Comparison of ENCODE assay signal across 8 mouse cellular contexts in the genomic region with DNA sequence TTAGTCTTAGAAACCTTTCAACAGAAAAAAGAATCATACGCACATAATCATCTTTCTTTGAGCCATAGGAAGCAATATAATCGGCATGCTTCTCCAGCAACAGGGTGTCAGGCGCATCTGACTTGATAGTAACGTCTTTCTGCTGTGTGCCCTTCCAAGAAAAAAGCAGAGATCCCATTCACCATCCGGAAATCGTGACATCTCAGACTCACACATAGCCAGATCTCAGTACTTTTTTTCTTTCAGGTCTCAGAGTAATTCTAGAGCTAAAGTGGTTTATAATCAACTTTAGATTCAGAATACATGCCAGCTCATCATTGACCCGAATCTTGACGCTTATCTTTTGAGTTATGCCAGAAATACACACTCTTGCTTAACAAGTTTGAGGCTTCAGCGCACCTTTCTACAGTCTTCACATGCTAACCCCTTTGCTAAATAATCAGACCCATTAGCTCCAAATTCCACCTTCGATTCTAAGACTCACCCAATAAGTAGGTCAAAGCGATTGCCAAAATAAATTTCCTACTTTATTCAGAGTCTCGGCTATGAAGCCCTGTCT. TPM values are rescaled to one million over a fixed set of nuclear protein-coding genes. Genes with fewer than 3 reads are reported as not detected.
DNase-seq lines count a peak whose midpoint lies in the region; ATAC-seq and TF ChIP-seq lines count a peak whose summit lies in the region.

No protein-coding gene starts in this region.

- no peaks in the 10 kb centered on the region for H3K9me3 ChIP-seq in heart, postnatal 0 days (replicated peaks; ENCODE audit: control insufficient read depth, low read length)
- H3K9me3 ChIP-seq in forebrain, postnatal 0 days (ENCODE audit: low read length) = no peaks in the 10 kb centered on the region
- H3K9me3 ChIP-seq in midbrain, embryonic 11.5 days (ENCODE audit: control insufficient read depth, low read length) = no peaks in the 10 kb centered on the region

- H3K27ac ChIP-seq in heart, postnatal 0 days (ENCODE audit: low read depth) = peak overlapping the region; percentile 95
- H3K27ac ChIP-seq in forebrain, postnatal 0 days (ENCODE audit: low read depth, low read length) = peak overlapping the region; percentile 92
- peak overlapping the region; percentile 77 for H3K27ac ChIP-seq in midbrain, embryonic 11.5 days (ENCODE audit: low read depth, low read length)

- peaks cover 43% of the 10 kb centered on the region for H3K36me3 ChIP-seq in heart, postnatal 0 days (replicated peaks; ENCODE audit: control insufficient read depth, insufficient read depth, low read length)
- peaks cover 36% of the 10 kb centered on the region for H3K36me3 ChIP-seq in forebrain, postnatal 0 days (ENCODE audit: insufficient read depth)
- H3K36me3 ChIP-seq in midbrain, embryonic 11.5 days (ENCODE audit: control insufficient read depth, insufficient read depth, low read length) = peaks cover 34% of the 10 kb centered on the region

- peak overlapping the region; percentile 85 for H3K9ac ChIP-seq in heart, postnatal 0 days (replicated peaks; ENCODE audit: low read depth, low read length)
- peak overlapping the region; percentile 88 for H3K9ac ChIP-seq in forebrain, postnatal 0 days
- H3K9ac ChIP-seq in midbrain, embryonic 11.5 days (ENCODE audit: low read length) = peak overlapping the region; percentile 94

- TF ChIP-seq CTCF in heart, postnatal 0 days (IDR thresholded peaks at IDR 0.05; ENCODE audit: low read depth) = no peak
- no peak for TF ChIP-seq CTCF in forebrain, postnatal 0 days (IDR thresholded peaks at IDR 0.05; ENCODE audit: low read depth)

- no peaks in the 10 kb centered on the region for H3K27me3 ChIP-seq in heart, postnatal 0 days (ENCODE audit: control insufficient read depth, insufficient read depth, low read length)
- H3K27me3 ChIP-seq in forebrain, postnatal 0 days (ENCODE audit: insufficient read depth, low read length) = no peaks in the 10 kb centered on the region
- no peaks in the 10 kb centered on the region for H3K27me3 ChIP-seq in midbrain, embryonic 11.5 days (ENCODE audit: control insufficient read depth, insufficient read depth, low read length)

- intact Hi-C loops in gastrocnemius, postnatal 36 days (cut with DNase I) = loop anchor here (2.0 kb wide), 1 partner anchor 33 kb away; a partner anchor contains a TSS

- DNase-seq in heart, postnatal 0 days (ENCODE audit: low spot score) = no peak
- no peak for DNase-seq in heart, postnatal 4 days
- DNase-seq in MN1 (ENCODE audit: low spot score) = peak; percentile 17
- DNase-seq in forebrain, postnatal 0 days = no peak
- DNase-seq in midbrain, embryonic 11.5 days (ENCODE audit: low spot score, missing footprints) = no peak
- DNase-seq in urinary bladder, postnatal 36 days (ENCODE audit: low spot score in 2 of 2) = no peak
- DNase-seq in gastrocnemius, postnatal 36 days = no peak
- DNase-seq in thymus, postnatal 14 days = no peak

- ATAC-seq in heart, postnatal 0 days (ENCODE audit: insufficient read depth, low read depth) = no peak
- ATAC-seq in forebrain, postnatal 0 days = no peak
- ATAC-seq in midbrain, embryonic 11.5 days (ENCODE audit: low FRiP score) = no peak

- TF ChIP-seq EP300 in heart, postnatal 0 days (IDR thresholded peaks at IDR 0.05; ENCODE audit: low read depth) = no peak

- H3K4me3 ChIP-seq in heart, postnatal 0 days (ENCODE audit: low read depth, low read length) = peak overlapping the region; percentile 75
- peak overlapping the region; percentile 85 for H3K4me3 ChIP-seq in forebrain, postnatal 0 days (ENCODE audit: low read depth, low read length)
- peak overlapping the region; percentile 63 for H3K4me3 ChIP-seq in midbrain, embryonic 11.5 days (ENCODE audit: low read depth, low read length)

- peak overlapping the region; percentile 82 for H3K4me2 ChIP-seq in heart, postnatal 0 days (ENCODE audit: low read depth, low read length)
- peak overlapping the region; percentile 77 for H3K4me2 ChIP-seq in forebrain, postnatal 0 days (ENCODE audit: low read depth)
- H3K4me2 ChIP-seq in midbrain, embryonic 11.5 days = peak overlapping the region; percentile 92

- under 1% methylated on average over 12 of the region's 12 CpGs for WGBS in heart, postnatal 0 days
- WGBS in forebrain, postnatal 0 days = 5% methylated on average over 12 of the region's 12 CpGs
- WGBS in midbrain, embryonic 11.5 days = 7% methylated on average over 12 of the region's 12 CpGs

- H3K4me1 ChIP-seq in heart, postnatal 0 days (ENCODE audit: control insufficient read depth, insufficient read depth) = peaks cover 40% of the 10 kb centered on the region
- peaks cover 15% of the 10 kb centered on the region for H3K4me1 ChIP-seq in forebrain, postnatal 0 days (ENCODE audit: insufficient read depth)
- H3K4me1 ChIP-seq in midbrain, embryonic 11.5 days (ENCODE audit: control insufficient read depth, insufficient read depth, low read length) = peaks cover 27% of the 10 kb centered on the region

RNA-seq across cellular contexts. Expression of a gene that starts 0.8 kb away (rescaled TPM):
- 119 and 159 TPM in 2 replicates for total RNA-seq in heart, postnatal 0 days (2014; rRNA removed; ENCODE audit: low replicate concordance)
- 56.4 and 58.2 TPM in 2 replicates for polyA plus RNA-seq in heart, postnatal 0 days (2015; fragmentation: Nextera tagmentation; extraction: Ambion mirVana)
- 100 to 1,000 TPM; 108 to 110 TPM for total RNA-seq in heart, postnatal 4 days (2021)
- total RNA-seq in forebrain, postnatal 0 days (2014; rRNA removed) = 69.9 and 71.2 TPM in 2 replicates
- 56.9 and 58.3 TPM in 2 replicates for polyA plus RNA-seq in forebrain, postnatal 0 days (2015; fragmentation: Nextera tagmentation; extraction: Ambion mirVana)
- polyA plus RNA-seq in midbrain, embryonic 11.5 days (2014; fragmentation: Nextera tagmentation; extraction: Ambion mirVana) = 43.9 and 45.4 TPM in 2 replicates
- 10 to 100 TPM; 60.2 to 63.7 TPM for total RNA-seq in gastrocnemius, postnatal 36 days (2021)

RNA-seq across cellular contexts. Expression of a gene that starts 6.0 kb away (rescaled TPM):
- not detected in 2 replicates for total RNA-seq in heart, postnatal 0 days (2014; rRNA removed; ENCODE audit: low replicate concordance)
- 0.07 TPM in 2 replicates for polyA plus RNA-seq in heart, postnatal 0 days (2015; fragmentation: Nextera tagmentation; extraction: Ambion mirVana)
- total RNA-seq in heart, postnatal 4 days (2021) = under 1 TPM; 0.29 to 0.31 TPM
- 0.31 and 0.95 TPM in 2 replicates for total RNA-seq in forebrain, postnatal 0 days (2014; rRNA removed)
- polyA plus RNA-seq in forebrain, postnatal 0 days (2015; fragmentation: Nextera tagmentation; extraction: Ambion mirVana) = 0.05 and 0.13 TPM in 2 replicates
- polyA plus RNA-seq in midbrain, embryonic 11.5 days (2014; fragmentation: Nextera tagmentation; extraction: Ambion mirVana) = 0.12 TPM in 1 of 2 replicates, not detected in the other
- total RNA-seq in gastrocnemius, postnatal 36 days (2021) = not detected

RNA-seq across cellular contexts. Expression of a gene that starts 32.5 kb away (rescaled TPM):
- total RNA-seq in heart, postnatal 0 days (2014; rRNA removed; ENCODE audit: low replicate concordance) = 331 and 333 TPM in 2 replicates
- 642 and 671 TPM in 2 replicates for polyA plus RNA-seq in heart, postnatal 0 days (2015; fragmentation: Nextera tagmentation; extraction: Ambion mirVana)
- total RNA-seq in heart, postnatal 4 days (2021) = 100 to 1,000 TPM; 579 to 585 TPM
- total RNA-seq in forebrain, postnatal 0 days (2014; rRNA removed) = 31.5 and 32.4 TPM in 2 replicates
- 39.7 and 40.1 TPM in 2 replicates for polyA plus RNA-seq in forebrain, postnatal 0 days (2015; fragmentation: Nextera tagmentation; extraction: Ambion mirVana)
- 53.5 and 55.8 TPM in 2 replicates for polyA plus RNA-seq in midbrain, embryonic 11.5 days (2014; fragmentation: Nextera tagmentation; extraction: Ambion mirVana)
- total RNA-seq in gastrocnemius, postnatal 36 days (2021) = 100 to 1,000 TPM; 302 to 349 TPM
